Mouse (Mus musculus) adrenal gland, postnatal 14 days (tissue): ENCODE measurements around the gene Zfp787. TPM values are rescaled to one million over a fixed set of nuclear protein-coding genes. Genes with fewer than 3 reads are reported as not detected.
"Not testable (repeated sequence)": the region's sequence is repeated elsewhere in the genome, so short reads cannot be mapped to it uniquely, and the experiment has no call there.

ENCODE experiments used
- DNase-seq: peaks from one replicate; pipeline ENCODE4 v3.0.0; 2021; ENCODE audit warnings: mixed read lengths
- total RNA-seq: library from RNA; stranded (reverse); gene quantifications from 2 replicates; pipeline ENCODE4 v1.2.3, GENCODE M21; 2021

Zfp787 gene
- total RNA-seq, 1 experiment from 2014 or later: 45.4 TPM

DNA sequence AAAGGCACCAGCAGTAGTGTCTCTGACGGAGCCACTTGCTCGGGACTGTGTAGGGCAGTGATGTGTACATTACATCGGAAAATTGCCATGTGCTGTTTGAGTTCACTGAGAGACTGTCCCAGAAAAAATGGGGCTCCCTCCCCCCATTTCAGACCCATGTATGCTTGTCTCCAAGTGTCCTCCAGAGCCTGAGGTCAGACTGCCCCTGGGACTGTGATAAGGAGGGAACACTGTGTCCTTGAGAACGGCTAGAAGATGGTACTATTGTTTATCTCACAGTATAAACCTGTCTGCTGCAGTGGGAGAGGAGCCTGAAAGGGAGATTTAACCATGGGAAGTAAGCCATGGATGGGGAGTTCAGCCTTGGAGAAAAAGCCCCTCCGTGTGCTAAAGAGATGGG is 8.9 kb upstream of the Zfp787 start:
- DNase-seq: peak; percentile 42

DNA sequence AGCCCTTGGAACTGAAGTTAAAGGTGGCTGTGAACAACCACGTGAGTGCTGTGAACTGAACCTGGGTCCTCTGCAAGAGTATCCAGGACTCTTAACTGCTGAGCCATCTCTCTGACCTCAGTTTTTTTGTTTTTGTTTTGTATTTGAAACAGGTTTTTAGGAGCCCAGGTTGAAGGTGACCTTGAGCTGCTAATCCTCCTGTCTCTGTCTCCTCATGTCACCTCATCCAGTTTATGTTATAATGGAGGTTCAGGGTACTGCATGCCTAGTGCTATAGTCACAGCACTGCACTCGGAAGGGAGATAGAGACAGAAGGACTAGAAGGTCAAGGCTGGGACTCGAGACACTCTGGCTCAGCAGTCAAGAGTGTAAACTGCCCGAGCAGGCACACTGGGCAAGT is 6.4 kb upstream of the Zfp787 start:
- DNase-seq: no peak

DNA sequence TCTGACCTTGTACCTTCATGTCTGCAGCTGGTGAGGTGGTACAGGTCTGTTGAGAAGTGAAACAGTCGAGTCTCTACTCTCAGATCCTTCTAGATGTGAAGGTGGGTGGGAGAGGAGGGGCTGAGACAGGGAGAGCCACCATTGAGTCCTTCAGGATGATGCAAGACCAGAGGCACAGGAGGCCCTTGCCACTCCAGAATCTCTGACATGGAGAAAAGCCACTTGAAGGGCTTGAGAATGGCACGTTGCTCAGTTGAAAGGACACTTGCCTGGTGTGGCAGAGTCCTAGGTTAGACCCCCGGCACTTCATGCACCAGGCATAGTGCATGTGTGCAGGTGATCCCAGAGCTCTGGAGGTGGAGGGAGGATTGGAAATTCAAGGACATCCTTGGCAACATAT is 5.7 kb upstream of the Zfp787 start:
- DNase-seq: no peak

DNA sequence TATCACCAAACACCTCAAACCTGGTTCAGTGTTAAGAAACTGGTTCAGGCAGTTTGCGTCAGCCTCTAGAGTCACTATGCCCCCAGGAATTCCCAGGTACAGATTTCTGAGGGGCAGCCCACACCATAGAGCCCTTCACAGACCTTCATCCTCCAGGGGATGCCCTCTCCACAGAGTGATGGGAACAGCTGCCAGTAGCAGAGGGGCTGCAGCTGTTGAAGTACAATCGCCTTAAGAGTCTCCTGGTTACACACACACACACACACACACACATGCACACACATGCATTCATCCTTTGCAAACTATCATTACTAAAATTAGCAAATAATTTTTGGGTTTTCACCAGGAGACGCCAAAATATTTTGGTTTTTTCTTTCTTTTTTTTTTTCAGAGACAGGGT is 3.8 kb upstream of the Zfp787 start:
- no peak for DNase-seq

DNA sequence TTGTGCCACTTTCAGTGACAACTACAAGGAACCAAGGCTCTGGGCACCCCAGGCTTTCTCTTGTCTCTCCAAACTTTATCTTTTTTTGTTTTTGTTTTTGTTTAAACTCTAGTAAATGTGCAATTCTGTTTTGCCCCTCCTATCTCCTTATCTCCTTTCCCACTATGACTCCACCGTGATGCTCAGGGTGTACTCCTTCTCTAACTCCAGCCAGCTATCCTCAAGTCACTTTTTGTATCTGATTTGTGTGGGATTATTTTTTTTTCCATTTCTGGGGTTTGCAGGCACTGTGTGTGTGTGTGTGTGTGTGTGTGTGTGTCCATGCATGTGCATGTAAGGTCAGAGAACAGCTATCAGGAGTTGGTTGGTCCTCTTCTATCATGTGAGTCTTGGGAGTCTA is 1.7 kb upstream of the Zfp787 start:
- no peak for DNase-seq

DNA sequence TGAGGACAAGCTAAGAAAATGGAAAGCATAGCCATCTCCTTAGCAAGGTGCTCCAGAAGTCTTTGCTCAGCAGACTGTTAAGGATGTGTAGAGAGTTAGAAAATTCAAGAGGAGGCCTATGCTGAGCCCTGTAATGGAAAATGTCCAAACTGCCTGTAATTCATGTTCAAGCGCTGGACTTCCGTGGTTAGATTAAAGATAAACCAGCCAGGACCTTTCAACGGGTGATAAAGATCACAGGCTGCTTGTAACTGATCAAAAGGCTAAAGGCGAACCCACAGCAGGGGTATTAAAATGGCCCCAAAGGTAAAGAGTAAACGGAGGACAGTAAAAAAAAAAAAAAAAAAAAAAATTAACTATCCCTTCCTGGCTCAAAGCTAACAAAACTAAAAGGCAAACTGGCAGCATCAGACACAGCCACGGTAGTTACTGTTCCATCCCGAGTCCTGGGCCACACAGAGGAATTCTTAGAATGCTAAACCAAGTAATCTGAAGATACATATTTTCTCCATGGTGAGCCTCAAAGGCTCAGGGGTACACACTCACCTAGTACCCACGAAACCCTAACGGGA is 1.2 kb upstream of the Zfp787 start:
- no peak for DNase-seq

DNA sequence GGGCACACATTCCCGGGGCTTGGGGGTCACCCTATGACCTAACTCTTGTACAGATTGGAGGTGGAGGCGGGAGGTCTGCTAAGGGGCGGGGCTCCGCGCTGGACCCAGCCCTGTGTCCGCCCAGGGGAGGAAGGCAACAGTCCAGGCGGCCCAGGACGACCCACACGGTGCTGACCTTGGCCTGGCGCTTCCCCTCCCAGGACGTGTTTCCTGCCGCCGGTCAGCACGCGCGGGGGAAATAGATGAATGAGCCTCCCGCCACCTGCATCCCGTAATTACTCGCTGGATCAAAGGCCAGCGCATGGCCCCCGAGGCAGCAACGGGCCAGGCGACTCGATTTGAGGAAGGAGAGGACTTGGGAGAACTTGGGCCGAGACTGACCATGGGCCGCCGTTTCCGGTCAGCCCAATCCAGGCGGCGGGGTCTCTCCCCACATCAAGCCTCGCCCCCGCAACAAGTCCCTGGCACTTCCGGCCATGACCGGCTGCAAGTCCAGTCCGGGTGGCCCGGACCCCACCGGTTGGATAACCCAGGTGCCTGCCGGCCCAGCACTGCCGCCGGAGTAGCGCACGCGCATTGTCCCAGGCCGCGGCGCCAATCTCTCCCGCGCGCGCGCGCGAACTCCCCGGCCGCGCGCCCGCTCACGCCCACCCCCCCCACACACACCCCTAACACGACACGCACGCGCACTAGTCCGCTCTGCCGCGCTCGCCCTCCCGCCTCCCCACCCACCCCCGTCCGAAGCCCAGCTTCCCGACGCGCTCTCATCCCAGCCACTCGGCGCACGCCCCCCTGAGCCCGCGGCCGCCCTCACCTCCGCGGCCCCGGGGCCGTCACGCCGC is 545 bp downstream of the Zfp787 start:
- peak; percentile 92 for DNase-seq

DNA sequence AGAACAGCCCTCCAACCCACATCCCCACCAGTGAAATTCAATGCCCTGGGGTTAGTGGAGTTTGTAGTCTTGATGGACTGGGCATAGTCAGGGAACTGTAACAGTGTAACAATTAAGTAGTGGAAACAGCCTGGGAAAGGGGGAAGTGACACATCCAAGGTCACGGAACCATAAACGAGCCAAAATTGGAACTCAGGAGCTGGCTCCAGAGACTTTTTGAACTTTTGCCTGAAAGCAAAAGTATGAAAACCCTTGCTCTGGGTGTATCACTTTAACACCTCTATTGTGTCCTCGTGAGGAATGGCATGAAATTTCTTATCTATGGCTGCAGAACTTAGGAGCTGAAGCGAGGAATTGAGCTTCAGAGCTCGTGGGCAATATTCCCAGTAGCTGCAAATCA is 1.6 kb downstream of the Zfp787 start:
- peak; percentile 35 for DNase-seq

DNA sequence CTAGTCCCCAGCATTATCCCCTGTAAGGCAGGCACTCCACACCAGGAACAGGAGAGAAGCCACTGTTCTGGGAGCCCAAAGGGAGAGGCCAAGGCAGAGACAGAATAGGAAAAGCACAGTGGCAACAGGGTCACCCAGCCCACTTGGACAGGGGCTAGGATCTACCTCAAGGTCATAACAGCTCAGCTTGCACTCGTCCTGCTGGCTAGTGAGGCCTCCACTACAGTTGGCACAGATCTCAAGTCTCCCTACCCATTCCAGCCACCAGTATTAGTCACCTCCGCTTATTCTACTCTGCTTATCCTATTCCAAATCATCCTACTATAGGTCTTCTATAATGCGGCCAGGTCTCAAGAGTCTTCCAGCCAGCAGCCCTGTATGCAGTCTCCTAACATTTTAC is 2.7 kb downstream of the Zfp787 start:
- DNase-seq: peak; percentile 65

DNA sequence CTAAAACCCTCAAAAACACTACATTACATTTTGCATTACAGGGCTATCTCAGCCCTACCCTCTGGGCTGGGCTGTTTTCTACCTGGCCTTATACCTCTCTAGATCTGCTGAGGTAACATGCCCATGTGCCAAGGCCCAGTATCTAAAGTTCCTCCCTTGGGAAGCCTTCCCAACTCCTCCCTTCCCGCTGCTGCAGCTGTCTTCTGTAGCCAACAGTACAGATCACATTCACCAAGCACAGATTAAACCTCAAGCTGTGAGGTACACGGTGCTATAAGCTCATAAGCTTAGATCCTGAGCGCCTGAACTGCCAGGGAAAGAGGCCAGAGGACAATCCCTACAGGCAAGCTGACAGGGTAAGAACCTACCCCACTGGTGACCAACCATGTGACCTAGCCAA is 3.8 kb downstream of the Zfp787 start:
- no peak for DNase-seq

DNA sequence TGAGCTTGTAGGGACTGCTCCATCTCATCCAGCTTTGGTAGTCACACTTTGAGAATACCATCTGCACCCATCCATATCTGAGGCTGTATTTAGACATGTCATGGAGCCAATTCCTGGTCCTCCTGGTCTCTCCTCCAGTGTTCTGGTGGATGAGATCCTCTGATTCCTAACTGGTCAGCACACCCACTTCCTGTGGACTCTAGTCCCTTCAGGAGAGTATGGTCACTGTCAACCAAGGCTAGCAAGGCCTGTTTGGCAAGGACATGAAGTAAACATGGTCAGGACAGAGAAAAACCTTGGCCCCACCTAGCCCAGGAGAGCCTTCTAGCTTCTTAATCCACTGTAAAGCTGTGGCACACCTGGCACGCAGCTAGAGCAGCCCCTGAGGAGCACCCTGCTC is 4.5 kb downstream of the Zfp787 start:
- DNase-seq: no peak

DNA sequence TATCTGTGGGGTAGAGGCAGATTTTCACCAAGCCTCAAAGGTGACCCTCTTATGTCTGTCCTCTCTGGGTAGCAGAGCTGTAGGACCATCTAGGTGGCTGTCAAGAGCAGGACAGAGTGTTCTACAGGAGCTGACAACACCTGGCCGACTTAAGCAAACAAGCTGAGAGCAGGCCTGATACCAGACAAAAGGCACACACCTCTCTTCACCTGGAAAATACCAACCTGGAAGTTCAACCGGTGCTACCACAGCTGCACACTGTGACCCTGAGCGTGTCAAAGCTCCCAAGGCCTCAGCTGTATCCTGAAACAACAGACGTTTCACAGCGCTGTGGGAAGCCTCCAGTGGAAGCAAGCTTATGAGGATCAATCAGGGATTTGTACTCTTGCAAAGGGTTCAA is 8.1 kb downstream of the Zfp787 start:
- no peak for DNase-seq

DNA sequence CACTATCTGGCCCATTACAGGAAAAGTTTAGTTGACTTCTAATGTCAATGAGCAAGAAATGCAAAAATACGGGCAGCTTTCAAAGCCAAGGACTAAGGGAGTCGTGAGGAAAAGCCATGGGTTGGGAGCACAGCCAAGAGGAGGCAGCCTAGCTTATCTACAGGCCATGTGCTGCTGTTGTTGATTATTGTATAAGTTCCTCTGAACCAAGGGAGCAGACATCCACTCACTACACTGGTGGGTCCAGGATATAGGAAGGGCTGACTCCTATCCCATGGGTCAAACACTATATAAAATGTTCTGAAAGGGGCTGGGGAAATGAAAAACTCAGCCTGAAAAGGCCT is 8.8 kb downstream of the Zfp787 start:
- peak; percentile 65 for DNase-seq

DNA sequence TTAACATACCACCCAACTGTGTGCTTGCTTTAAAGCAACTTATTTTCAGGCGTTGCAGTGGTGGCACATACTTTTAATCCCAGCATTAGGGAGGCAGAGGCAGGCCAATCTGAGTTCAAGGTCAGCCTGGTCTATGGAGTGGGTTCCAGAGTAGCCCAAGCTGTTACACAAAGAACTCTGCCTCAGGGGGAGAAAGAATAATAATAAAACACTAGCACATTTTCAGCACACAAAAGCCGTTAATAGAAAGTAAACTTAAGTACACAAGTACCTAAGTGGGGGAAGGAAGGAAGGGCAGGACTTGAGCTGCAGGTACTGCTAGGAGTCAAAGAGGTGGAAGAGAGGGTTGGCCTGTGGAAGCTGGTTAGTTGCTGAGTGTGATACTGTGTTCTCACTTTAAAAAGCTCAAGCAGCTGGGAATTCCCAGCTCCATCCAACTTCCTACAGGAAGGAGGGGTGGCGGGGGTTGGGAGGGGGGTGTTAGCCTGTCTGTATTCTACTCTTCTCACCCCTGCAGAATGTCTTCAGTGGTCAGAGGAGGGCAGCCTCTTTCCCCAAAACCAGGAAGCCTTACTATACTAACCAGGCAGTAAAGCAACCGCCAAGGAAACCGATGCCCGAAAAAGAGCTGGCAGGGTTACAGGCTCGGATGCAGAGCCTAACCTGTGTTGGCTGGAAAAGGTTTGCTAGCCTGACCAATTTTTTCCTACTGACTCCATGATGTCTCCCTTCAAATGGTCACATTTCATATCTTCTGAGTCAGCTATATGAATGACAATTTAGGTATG is 9.4 kb downstream of the Zfp787 start:
- DNase-seq: no peak

DNA sequence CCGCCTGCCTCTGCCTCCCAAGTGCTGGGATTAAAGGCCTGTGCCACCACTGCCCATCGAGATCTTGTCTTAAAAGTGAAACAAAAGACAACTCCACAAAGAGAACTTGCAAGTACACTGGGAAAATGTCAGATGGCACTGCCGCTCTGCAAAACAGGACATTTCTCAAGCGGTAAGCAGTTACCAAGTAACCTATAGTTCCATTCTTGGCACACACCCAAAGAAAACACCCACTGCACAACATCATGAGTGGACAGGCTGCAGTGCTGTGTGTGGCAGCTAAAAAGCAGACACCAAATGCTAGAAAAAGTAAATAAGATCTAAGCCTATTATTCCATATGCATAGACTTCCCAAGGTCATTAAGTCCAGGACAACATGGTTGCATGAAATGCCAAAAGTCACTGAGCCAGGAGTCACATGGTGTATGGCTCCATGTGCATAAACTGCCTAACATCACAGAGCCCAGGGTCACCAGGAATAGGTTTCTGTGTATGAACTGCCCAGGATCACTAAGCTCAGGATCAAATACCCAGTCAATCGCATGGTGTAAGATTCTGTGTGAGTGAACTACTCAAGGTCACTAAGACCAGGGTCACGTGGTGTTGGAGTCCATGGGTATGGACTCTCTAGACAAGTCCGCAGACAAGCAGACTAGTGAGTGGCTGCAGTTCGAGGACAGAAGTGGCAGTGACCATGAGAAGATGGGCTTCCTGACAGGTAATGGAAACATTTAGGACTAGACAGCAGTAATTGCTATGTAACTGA is 10.2 kb downstream of the Zfp787 start:
- no peak for DNase-seq

DNA sequence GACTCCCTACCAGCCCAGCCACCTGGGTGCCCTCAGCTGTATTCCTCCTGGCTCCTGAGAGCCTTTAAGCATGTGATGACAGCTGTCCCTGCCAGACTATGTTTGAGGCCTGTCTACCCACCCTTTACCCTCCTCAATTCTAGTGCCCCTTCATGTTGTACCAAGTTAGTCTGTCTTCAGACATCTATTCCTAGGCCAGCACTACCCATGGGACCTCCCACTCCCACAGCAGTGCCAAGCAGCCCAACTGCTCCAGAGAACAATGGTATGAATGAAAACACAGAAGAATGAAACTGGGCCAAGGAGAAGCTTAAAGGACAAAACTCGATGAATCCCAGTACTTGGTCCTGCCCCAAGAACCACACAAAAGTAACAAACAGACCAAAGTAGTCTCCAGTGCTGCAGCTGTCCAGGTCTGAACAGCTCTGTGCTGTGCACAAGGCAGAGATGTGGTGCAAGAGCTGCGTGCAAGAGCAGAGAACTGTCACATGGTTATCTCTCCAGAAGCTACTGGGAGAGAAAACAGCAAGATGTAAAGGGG is 11.7 kb downstream of the Zfp787 start:
- DNase-seq: no peak

DNA sequence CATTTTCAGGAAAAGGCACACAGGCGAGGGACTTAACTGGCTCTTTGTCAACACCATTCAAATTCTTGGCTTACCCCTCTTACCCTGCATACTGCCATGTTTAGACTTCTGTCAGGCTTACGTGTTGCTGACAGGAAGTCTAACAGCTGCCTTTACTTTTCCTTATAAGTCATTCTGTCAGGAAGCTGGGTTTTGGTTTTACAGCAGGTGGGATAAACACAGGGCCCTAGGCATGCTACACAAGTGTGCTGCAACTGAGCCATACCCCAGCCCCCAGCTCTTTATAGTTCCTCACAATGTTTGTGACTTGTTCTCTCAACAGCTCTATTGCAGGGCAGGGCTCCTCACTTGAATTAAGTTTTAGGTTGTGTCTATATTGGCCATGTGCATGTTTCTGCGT is 16.5 kb downstream of the Zfp787 start:
- DNase-seq: no peak

DNA sequence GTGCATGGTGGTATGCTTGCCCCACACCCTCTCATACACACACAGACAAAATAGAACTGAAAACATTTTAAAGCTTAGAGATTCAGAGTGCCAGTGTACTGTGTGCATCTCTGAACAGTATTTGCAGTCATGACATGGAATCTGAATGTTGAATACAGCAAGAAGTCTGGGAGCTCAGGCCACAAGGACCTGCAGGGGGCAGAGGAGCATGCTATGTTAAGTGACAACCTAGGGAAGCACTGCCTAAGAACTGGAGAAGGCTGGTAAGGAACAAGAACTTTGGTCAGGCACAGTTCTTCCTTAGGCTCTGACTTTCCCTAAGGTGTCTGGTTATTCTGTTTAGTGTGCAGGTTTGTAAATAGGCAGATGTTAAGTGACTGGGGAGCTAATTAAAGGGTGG is 19.3 kb downstream of the Zfp787 start:
- DNase-seq: peak; percentile 56

DNA sequence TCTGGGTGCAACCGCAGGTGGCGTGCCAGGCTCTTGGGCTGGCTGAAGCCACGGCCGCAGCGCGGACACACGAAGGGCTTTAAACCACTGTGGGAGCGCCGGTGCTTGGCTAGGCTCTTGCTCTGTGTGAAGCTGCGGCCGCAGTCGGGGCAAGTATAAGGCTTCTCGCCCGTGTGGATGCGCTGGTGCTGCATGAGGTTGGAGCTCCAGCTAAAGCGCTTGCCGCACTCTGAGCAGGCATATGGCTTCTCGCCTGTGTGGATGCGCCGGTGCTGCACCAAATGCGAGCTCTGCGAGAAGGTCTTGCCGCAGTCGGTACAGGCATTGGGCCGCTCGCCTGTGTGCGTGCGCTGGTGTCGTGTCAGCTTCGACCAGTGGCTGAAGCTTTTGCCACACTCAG is 23.2 kb downstream of the Zfp787 start:
- DNase-seq: no peak

DNA sequence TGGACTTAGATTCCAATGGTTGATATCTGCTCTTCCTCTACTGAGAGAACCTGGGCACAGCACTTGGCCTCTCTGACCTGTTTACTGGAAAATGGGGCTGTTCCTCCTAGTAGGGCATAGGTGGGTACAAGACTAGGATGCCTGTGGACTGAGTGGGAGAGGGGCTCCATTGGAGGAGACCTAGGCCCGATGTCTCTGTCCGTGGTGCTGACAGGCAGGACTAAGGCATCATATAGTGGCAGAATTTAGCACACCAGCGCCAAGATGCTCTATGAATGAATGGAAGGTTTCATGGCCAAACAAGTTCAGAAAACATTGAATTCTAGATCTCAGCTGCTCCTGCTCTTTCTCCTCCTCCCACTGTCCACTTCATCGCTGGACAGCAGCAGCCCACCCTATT is 25.5 kb downstream of the Zfp787 start:
- no peak for DNase-seq

DNA sequence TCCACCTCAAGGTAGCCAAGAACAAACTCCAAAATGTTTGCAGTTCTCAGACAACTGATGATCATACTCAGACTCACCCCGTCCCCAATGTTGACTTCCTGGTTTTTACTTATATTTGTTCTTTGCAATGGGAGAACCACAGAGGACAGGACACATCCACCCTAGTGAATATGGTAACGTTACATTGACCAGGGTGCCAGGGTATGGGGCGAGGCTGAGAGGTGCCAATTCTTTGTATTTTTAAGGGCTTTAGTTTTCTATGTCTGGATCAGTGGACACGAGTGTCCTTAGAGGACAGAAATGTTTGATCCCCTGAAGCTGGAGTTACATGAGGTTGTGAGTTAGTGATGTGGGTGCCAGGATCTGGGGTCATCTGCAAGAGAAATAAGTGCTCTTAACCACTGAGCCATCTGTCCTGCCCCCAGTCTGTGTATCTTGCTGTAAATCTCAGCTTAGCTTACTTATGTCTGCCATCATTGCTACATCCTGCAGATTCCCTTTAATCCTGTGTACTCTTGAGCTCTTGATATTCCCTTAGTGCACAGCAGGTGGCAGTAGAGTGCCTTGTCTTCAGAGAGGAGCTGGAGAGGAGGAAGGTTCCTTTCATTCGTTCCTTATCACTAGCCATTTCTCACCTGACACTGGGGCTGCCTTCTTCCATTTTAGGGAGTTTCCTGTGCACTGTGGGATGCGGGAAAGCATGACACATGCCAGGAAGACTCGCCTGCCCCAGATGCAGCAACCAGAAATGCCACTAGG is 28.9 kb downstream of the Zfp787 start:
- peak; percentile 85 for DNase-seq

DNA sequence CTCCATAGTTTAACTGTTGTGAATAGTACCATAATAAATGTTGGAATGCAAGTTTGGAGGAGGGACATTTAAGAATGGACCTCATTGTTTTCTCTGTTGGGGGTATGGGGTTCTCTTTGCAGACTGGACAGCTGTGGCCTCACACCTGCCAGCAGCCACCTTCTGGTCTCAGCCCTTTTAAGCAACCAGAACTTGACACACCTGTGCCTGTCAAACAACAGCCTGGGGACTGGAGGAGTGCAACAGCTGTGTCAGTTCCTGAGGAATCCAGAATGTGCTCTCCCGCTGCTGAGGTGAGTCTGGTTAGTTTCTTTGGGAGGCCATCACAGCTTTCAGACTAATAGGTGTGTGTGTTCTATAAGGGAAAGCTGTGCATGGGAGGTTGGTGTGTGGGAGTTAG is 34.7 kb downstream of the Zfp787 start:
- not testable (repeated sequence) for DNase-seq
